13 mouse cellular contexts compared by ENCODE assay signal in the genomic region with DNA sequence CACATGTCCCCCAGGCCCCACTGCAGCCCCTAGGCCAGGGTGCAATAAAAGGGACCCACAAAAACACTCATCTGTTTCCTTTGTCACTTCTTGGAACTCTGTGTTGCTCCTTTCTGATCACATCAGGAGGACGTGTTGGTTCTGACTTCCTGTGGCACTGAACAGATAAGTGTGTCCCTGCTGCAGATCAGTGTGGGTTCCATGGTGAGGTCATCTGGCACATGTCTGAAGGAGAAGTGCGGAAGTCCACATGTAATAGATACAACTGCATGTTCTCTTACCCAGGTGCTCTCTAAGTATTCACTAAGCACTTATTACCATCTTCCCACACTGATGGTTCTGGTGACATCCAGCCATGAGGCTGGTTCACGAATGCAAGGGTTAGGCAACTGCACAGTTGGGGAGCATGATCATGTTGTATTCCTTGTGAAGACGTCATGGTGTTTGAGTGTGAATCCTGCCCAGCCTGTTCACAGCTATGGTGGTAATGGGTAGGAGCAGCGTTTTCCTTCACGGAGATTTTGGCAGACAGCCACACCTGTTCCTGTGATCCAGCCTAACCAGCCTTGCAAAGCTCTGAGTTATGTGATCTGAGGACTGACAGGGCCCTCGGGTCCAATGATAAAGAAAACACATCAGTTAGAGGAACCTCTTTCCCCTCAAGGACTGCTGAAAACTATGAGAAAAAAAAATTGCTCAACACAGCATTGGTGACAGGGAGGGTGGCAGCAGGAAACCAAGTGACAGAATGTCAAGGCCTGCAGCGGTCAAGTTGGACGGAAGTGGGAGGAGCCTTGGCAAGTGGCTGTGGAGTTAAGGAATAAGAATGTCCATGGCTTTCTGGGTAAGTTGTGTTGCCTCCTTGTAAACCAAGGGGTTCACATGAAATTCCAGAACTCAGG. TPM values are rescaled to one million over a fixed set of nuclear protein-coding genes. Genes with fewer than 3 reads are reported as not detected.
DNase-seq lines count a peak whose midpoint lies in the region; ATAC-seq and TF ChIP-seq lines count a peak whose summit lies in the region.
"Had no signal": no experiment of that assay in that cellular context is flagged by ENCODE, and none has a peak within 500 bp of the region (broad histone marks: within the 10 kb centered on the region; RNA-seq: fewer than 3 reads in every experiment).

No protein-coding gene starts in this region.

- no peaks in the 10 kb centered on the region for H3K27me3 ChIP-seq in heart, embryonic 13.5 days (replicated peaks)
- H3K27me3 ChIP-seq in liver, embryonic 13.5 days, result no peaks in the 10 kb centered on the region
- no peaks in the 10 kb centered on the region for H3K27me3 ChIP-seq in forebrain, postnatal 0 days (ENCODE audit: insufficient read depth, low read length)
- H3K27me3 ChIP-seq in intestine, embryonic 15.5 days (replicated peaks), result no peaks in the 10 kb centered on the region
- H3K27me3 ChIP-seq: embryonic facial prominence, embryonic 12.5 days had no signal

- WGBS in heart, embryonic 13.5 days, result 46% methylated on average over 9 of the region's 9 CpGs
- 23% methylated on average over 9 of the region's 9 CpGs for WGBS in liver, embryonic 13.5 days (ENCODE audit: insufficient replicate concordance)
- WGBS in forebrain, postnatal 0 days, result 77% methylated on average over 9 of the region's 9 CpGs
- 78% methylated on average over 9 of the region's 9 CpGs for WGBS in intestine, embryonic 15.5 days

- H3K9ac ChIP-seq in heart, embryonic 13.5 days, result no peak overlapping the region
- no peak overlapping the region for H3K9ac ChIP-seq in liver, embryonic 13.5 days
- H3K9ac ChIP-seq in forebrain, postnatal 0 days, result no peak overlapping the region
- H3K9ac ChIP-seq in intestine, embryonic 15.5 days, result no peak overlapping the region
- H3K9ac ChIP-seq: embryonic facial prominence, embryonic 12.5 days; heart, embryonic 12.5 days had no signal

- TF ChIP-seq CTCF in forebrain, postnatal 0 days (IDR thresholded peaks at IDR 0.05; ENCODE audit: low read depth), result no peak

- peaks cover 30% of the 10 kb centered on the region for H3K4me1 ChIP-seq in heart, embryonic 13.5 days
- peaks cover 70% of the 10 kb centered on the region for H3K4me1 ChIP-seq in liver, embryonic 13.5 days (replicated peaks)
- H3K4me1 ChIP-seq in forebrain, postnatal 0 days (ENCODE audit: insufficient read depth), result no peaks in the 10 kb centered on the region
- H3K4me1 ChIP-seq in intestine, embryonic 15.5 days (replicated peaks), result no peaks in the 10 kb centered on the region
- H3K4me1 ChIP-seq: embryonic facial prominence, embryonic 12.5 days had no signal

- ATAC-seq in heart, embryonic 13.5 days (ENCODE audit: extremely low read depth, insufficient number of reproducible peaks, low FRiP score, low TSS enrichment), result peak; percentile 23; the same call in 1 of the 2 replicates
- peak; percentile 52 for ATAC-seq in liver, embryonic 13.5 days (ENCODE audit: low read depth)
- ATAC-seq in forebrain, postnatal 0 days, result no peak
- no peak for ATAC-seq in intestine, embryonic 15.5 days
- ATAC-seq: inflammation-experienced regulatory T-cells, adult 6 months had no signal

- H3K36me3 ChIP-seq in heart, embryonic 13.5 days, result no peaks in the 10 kb centered on the region
- H3K36me3 ChIP-seq in liver, embryonic 13.5 days, result no peaks in the 10 kb centered on the region
- H3K36me3 ChIP-seq in forebrain, postnatal 0 days (ENCODE audit: insufficient read depth), result no peaks in the 10 kb centered on the region
- no peaks in the 10 kb centered on the region for H3K36me3 ChIP-seq in intestine, embryonic 15.5 days
- H3K36me3 ChIP-seq: embryonic facial prominence, embryonic 12.5 days; heart, embryonic 12.5 days had no signal

- no peak for DNase-seq in heart, postnatal 4 days
- peak; percentile 17 for DNase-seq in thymus, postnatal 0 days (ENCODE audit: low spot score)
- DNase-seq in thymus, postnatal 4 days, result no peak
- DNase-seq in liver, embryonic 13.5 days, result no peak
- no peak for DNase-seq in forebrain, postnatal 0 days
- DNase-seq in frontal cortex, postnatal 10 days (ENCODE audit: low spot score in 2 of 2), result no peak
- DNase-seq: B cell, adult 2 months; midbrain, embryonic 14.5 days had no signal

- no peak overlapping the region for H3K27ac ChIP-seq in heart, embryonic 13.5 days (replicated peaks)
- peak overlapping the region; percentile 61 for H3K27ac ChIP-seq in liver, embryonic 13.5 days
- H3K27ac ChIP-seq in forebrain, postnatal 0 days (ENCODE audit: low read depth, low read length), result no peak overlapping the region
- H3K27ac ChIP-seq in intestine, embryonic 15.5 days, result no peak overlapping the region
- H3K27ac ChIP-seq: embryonic facial prominence, embryonic 12.5 days had no signal

- H3K9me3 ChIP-seq in heart, embryonic 13.5 days, result no peaks in the 10 kb centered on the region
- H3K9me3 ChIP-seq in liver, embryonic 13.5 days (replicated peaks), result no peaks in the 10 kb centered on the region
- no peaks in the 10 kb centered on the region for H3K9me3 ChIP-seq in forebrain, postnatal 0 days (ENCODE audit: low read length)
- H3K9me3 ChIP-seq in intestine, embryonic 15.5 days, result no peaks in the 10 kb centered on the region
- H3K9me3 ChIP-seq: embryonic facial prominence, embryonic 12.5 days; heart, embryonic 12.5 days had no signal

- H3K4me3 ChIP-seq in heart, embryonic 13.5 days, result no peak overlapping the region
- no peak overlapping the region for H3K4me3 ChIP-seq in liver, embryonic 13.5 days (replicated peaks)
- H3K4me3 ChIP-seq in forebrain, postnatal 0 days (ENCODE audit: low read depth, low read length), result no peak overlapping the region
- no peak overlapping the region for H3K4me3 ChIP-seq in intestine, embryonic 15.5 days (replicated peaks)
- H3K4me3 ChIP-seq: embryonic facial prominence, embryonic 12.5 days; heart, embryonic 12.5 days had no signal

- H3K4me2 ChIP-seq in heart, embryonic 13.5 days, result no peak overlapping the region
- H3K4me2 ChIP-seq in liver, embryonic 13.5 days, result no peak overlapping the region
- H3K4me2 ChIP-seq in forebrain, postnatal 0 days (ENCODE audit: low read depth), result no peak overlapping the region
- H3K4me2 ChIP-seq in intestine, embryonic 15.5 days (replicated peaks), result no peak overlapping the region
- H3K4me2 ChIP-seq: embryonic facial prominence, embryonic 12.5 days; heart, embryonic 12.5 days had no signal

RNA-seq across cellular contexts. Expression of a gene that starts 9.0 kb away (rescaled TPM):
- polyA plus RNA-seq in heart, embryonic 13.5 days (2015; fragmentation: Nextera tagmentation; extraction: Ambion mirVana), result 2.2 and 3.3 TPM in 2 replicates
- total RNA-seq in heart, postnatal 4 days (2021), result under 1 TPM; 0.48 to 0.88 TPM
- polyA plus RNA-seq in thymus, postnatal 0 days (2015; fragmentation: Nextera tagmentation; extraction: Ambion mirVana), result 2.8 and 3.4 TPM in 2 replicates
- 5.2 and 5.3 TPM in 2 replicates for polyA plus RNA-seq in liver, embryonic 13.5 days (2015; fragmentation: Nextera tagmentation; extraction: Ambion mirVana)
- total RNA-seq in forebrain, postnatal 0 days (2014; rRNA removed), result 9.6 and 9.8 TPM in 2 replicates
- polyA plus RNA-seq in forebrain, postnatal 0 days (2015; fragmentation: Nextera tagmentation; extraction: Ambion mirVana), result 6.2 and 9.0 TPM in 2 replicates
- 13.6 and 13.9 TPM in 2 replicates for polyA plus RNA-seq in intestine, embryonic 15.5 days (2015; fragmentation: Nextera tagmentation; extraction: Ambion mirVana)
- polyA plus RNA-seq: inflammation-experienced regulatory T-cells, adult 6 months had no signal

RNA-seq across cellular contexts. Expression of a gene that starts 41.7 kb away (rescaled TPM):
- polyA plus RNA-seq in heart, embryonic 13.5 days (2015; fragmentation: Nextera tagmentation; extraction: Ambion mirVana), result 70.3 and 74.9 TPM in 2 replicates
- 10 to 100 TPM; 53.7 to 53.8 TPM for total RNA-seq in heart, postnatal 4 days (2021)
- polyA plus RNA-seq in thymus, postnatal 0 days (2015; fragmentation: Nextera tagmentation; extraction: Ambion mirVana), result 94.0 and 108 TPM in 2 replicates
- polyA plus RNA-seq in liver, embryonic 13.5 days (2015; fragmentation: Nextera tagmentation; extraction: Ambion mirVana), result 63.5 and 74.4 TPM in 2 replicates
- 104 and 109 TPM in 2 replicates for total RNA-seq in forebrain, postnatal 0 days (2014; rRNA removed)
- 76.6 and 82.6 TPM in 2 replicates for polyA plus RNA-seq in forebrain, postnatal 0 days (2015; fragmentation: Nextera tagmentation; extraction: Ambion mirVana)
- polyA plus RNA-seq in intestine, embryonic 15.5 days (2015; fragmentation: Nextera tagmentation; extraction: Ambion mirVana), result 77.8 and 93.6 TPM in 2 replicates

Comparison
In these comparisons a context has a peak if more than half of its experiments do, and no peak if none do; other contexts are left out.
1. ATAC-seq: peak in heart, embryonic 13.5 days (single experiment) and liver, embryonic 13.5 days (single experiment); none in forebrain, postnatal 0 days (single experiment) and intestine, embryonic 15.5 days (single experiment).